Mouse (Mus musculus) stomach, embryonic 15.5 days (tissue): Measurements from ENCODE around the gene Filip1l. TPM values are rescaled to one million over a fixed set of nuclear protein-coding genes. Genes with fewer than 3 reads are reported as not detected.
A peak's percentile ranks its signal among the peaks of the same experiment; 100 is the strongest.

ENCODE experiments used
- ATAC-seq: fragments of 200-750 bp; cut with Nextera tagmentation; 2 replicates; pipeline ENCODE4 v1.8.0; 2017; ENCODE audit warnings: low read depth, moderate number of reproducible peaks, moderate TSS enrichment; ENCODE audit not compliant: insufficient read depth, low FRiP score
- H3K27ac ChIP-seq: fragments of 300-500 bp; sonication (generic); 2 replicates; pipeline ENCODE4 v1.5.1; 2015; ENCODE audit warnings: mild to moderate bottlenecking, inconsistent platforms
- H3K27me3 ChIP-seq: fragments of 300-500 bp; sonication (generic); replicated peaks from 2 replicates; pipeline ENCODE4 v1.6.1; 2015; ENCODE audit warnings: inconsistent platforms
- H3K36me3 ChIP-seq: fragments of 300-500 bp; sonication (generic); 2 replicates; pipeline ENCODE4 v1.6.1; 2015; ENCODE audit warnings: inconsistent platforms
- H3K4me1 ChIP-seq: fragments of 300-500 bp; sonication (generic); 2 replicates; pipeline ENCODE4 v1.6.1; 2015; ENCODE audit warnings: inconsistent platforms
- H3K4me2 ChIP-seq: fragments of 300-500 bp; sonication (generic); 2 replicates; pipeline ENCODE4 v1.6.1; 2015; ENCODE audit warnings: mild to moderate bottlenecking, inconsistent platforms
- H3K4me3 ChIP-seq: fragments of 300-500 bp; sonication (generic); replicated peaks from 2 replicates; pipeline ENCODE4 v1.5.1; 2015; ENCODE audit warnings: inconsistent platforms
- H3K9ac ChIP-seq: fragments of 300-500 bp; sonication (generic); 2 replicates; pipeline ENCODE4 v1.6.1; 2015; ENCODE audit warnings: inconsistent platforms
- H3K9me3 ChIP-seq: fragments of 300-500 bp; sonication (generic); 2 replicates; pipeline ENCODE4 v1.6.1; 2016; ENCODE audit warnings: inconsistent platforms
- WGBS: fragments of 180-500 bp; shearing (Covaris S2); methylation state at CpG from one replicate; pipeline ENCODE4 v1.1.7; 2015; 5-methylcytosine and 5-hydroxymethylcytosine counted together
- polyA plus RNA-seq: library from polyadenylated mRNA; unstranded; fragments of >200 nt; fragmentation: Nextera tagmentation; extraction: Ambion mirVana; gene quantifications from 2 replicates; pipeline ENCODE4 v1.2.1, GENCODE M21; 2015

Gene Filip1l
- polyA plus RNA-seq, 1 experiment from 2014 or later: 42.1 TPM

DNA sequence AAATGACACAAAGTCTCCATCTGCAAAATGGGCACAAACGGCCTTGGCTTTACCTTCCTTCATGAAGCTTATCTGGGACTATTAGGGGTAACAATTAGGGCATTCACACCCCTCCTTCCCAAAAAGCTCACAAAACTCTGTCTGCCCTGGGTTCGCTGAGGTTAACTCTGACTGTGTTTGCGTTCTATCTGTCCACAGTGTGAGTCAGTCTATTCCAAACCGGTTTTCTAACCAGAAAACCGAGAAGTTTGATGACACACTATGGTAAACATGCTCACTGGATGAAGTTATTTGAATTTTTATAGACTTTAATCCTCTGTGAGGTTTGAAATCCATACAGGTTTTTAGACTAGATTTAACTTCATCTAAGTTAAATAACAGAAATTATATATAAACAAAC, 172.2 kb downstream of the Filip1l start:
- Histone ChIP-seq H3K4me3 (no peak overlapping the region), H3K4me2 (no peak overlapping the region), H3K36me3 (no peaks in the 10 kb centered on the region), H3K9me3 (no peaks in the 10 kb centered on the region), H3K27ac (no peak overlapping the region), H3K4me1 (no peaks in the 10 kb centered on the region; the same call in 1 of the 2 replicates), H3K9ac (no peak overlapping the region), H3K27me3 (no peaks in the 10 kb centered on the region)
- peak; percentile 79 for ATAC-seq
- 57% methylated on average over 5 of the region's 5 CpGs for WGBS

DNA sequence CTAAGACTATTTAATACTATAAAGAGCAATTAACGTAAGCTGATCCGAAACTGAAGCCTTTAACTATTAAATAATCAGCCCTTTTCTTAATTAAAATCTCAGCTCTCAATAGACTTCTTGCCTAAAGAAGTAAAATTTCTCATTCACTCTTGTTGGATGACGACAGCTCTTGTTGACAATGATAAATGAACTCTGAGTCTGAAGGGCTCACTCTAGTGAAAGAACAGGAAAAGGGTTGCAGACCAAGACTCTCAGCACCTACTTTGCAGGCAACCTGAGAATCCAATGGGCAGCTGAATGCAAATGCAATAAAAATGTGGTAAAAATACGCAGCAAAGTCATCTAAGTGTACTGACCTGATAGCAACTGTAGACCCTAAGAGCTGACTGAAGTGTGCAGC, 172.6 kb downstream of the Filip1l start:
- ATAC-seq: no peak
- H3K4me2 ChIP-seq: no peak overlapping the region
- no peak overlapping the region for H3K27ac ChIP-seq
- H3K9ac ChIP-seq: no peak overlapping the region
- H3K9me3 ChIP-seq: no peaks in the 10 kb centered on the region
- no peaks in the 10 kb centered on the region for H3K36me3 ChIP-seq
- no peak overlapping the region for H3K4me3 ChIP-seq
- 58% methylated on average over 4 of the region's 4 CpGs for WGBS
- H3K4me1 ChIP-seq: no peaks in the 10 kb centered on the region; the same call in 1 of the 2 replicates
- H3K27me3 ChIP-seq: no peaks in the 10 kb centered on the region

DNA sequence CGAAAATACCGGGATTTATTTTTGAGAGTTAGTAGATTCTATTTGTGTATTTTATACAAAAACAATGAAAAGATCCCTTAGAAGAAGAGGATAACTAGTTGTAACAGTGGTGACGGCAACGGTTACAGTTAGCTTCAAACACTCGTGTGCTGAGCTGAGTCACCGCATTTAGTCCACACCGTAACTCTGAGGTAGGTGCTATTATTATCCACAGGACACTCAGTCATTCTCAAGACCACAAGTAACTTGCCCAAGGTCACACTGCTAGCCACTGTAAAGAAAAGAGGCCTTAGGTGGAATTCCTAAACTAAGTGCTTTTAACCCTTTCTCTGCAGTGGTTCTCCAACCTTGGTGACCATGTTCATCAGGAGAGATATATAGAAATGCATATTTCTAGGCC, 174.0 kb downstream of the Filip1l start:
- WGBS: 78% methylated on average over 7 of the region's 7 CpGs
- no peak for ATAC-seq
- H3K4me1 ChIP-seq: no peaks in the 10 kb centered on the region; the same call in 1 of the 2 replicates

DNA sequence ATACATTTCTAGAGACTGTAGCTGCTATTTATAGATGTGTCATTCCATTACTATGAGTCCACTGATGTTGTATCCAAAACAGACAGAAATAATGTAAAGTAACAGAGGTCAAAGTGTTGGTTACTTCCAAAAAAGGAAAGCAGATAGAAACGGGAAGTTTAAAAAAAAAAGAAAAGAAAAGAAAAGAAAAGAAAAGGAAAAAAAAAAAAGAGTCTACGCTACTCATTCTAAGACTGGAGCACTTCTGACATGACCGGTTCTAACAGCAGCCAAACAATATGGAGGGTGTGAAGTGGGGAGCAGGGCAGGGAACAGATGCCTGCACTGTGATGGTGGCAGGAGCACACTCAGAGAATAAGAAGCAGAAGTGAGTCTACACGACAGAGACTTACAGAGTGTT, 175.6 kb downstream of the Filip1l start:
- WGBS: 43% methylated on average over 4 of the region's 4 CpGs
- H3K9ac ChIP-seq: no peak overlapping the region

More for the DNA sequence above, 174.0 kb downstream of the Filip1l start:
- no peaks in the 10 kb centered on the region for H3K9me3 ChIP-seq
- H3K4me2 ChIP-seq: no peak overlapping the region
- H3K4me3 ChIP-seq: no peak overlapping the region
- H3K36me3 ChIP-seq: no peaks in the 10 kb centered on the region
- H3K9ac ChIP-seq: no peak overlapping the region
- no peaks in the 10 kb centered on the region for H3K27me3 ChIP-seq
- no peak overlapping the region for H3K27ac ChIP-seq

DNA sequence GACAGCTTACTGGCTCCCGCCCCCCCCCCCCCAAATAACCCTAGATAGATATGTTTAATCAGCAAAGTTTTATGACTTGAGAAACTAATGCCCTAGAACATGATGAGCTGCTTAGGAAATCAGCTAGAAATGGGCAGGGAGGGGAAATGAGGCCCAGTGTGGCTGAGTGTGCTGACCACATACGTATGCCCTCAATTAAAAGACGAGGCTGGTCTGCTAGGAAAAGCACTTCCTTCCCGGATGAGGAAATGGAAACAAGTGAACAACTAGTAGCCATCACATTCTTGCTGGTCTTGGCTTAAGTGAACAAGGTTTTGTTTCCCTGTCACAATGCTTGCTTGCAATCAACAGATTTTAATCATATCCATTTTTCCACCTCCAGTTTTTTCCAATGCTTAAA, 177.7 kb downstream of the Filip1l start:
- no peaks in the 10 kb centered on the region for H3K27me3 ChIP-seq
- no peak overlapping the region for H3K27ac ChIP-seq
- no peaks in the 10 kb centered on the region for H3K36me3 ChIP-seq
- H3K4me2 ChIP-seq: no peak overlapping the region
- ATAC-seq: no peak
- H3K4me1 ChIP-seq: no peaks in the 10 kb centered on the region; the same call in 1 of the 2 replicates
- H3K9me3 ChIP-seq: no peaks in the 10 kb centered on the region
- H3K4me3 ChIP-seq: no peak overlapping the region
- H3K9ac ChIP-seq: no peak overlapping the region
- 86% methylated on average over 4 of the region's 4 CpGs for WGBS

More for the DNA sequence above, 175.6 kb downstream of the Filip1l start:
- no peak overlapping the region for H3K4me2 ChIP-seq
- no peaks in the 10 kb centered on the region for H3K27me3 ChIP-seq
- no peak for ATAC-seq
- H3K4me1 ChIP-seq: no peaks in the 10 kb centered on the region; the same call in 1 of the 2 replicates
- no peak overlapping the region for H3K4me3 ChIP-seq
- no peaks in the 10 kb centered on the region for H3K36me3 ChIP-seq
- H3K27ac ChIP-seq: peak overlapping the region; percentile 76
- no peaks in the 10 kb centered on the region for H3K9me3 ChIP-seq

DNA sequence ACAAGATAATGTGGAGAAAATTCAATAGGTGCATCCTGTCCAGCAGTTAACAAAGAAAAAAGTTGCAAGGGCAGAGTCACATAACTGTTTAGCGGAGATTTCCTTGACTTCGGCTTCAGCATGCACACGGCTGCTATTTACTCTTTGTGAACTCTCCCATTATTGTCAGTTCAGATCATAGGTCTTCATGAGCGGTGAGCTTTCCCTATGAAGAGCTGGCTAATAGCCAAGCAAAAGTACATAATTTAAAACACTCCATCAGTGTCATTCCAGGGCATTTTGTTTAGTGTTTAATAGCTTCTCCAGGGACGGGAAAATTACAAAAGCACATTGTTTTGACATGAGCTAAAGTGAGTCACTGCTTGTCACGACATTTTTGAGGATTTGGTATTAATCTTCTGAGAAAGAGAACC, 179.2 kb downstream of the Filip1l start:
- 17% methylated on average over 6 of the region's 6 CpGs for WGBS
- Histone ChIP-seq H3K9me3 (no peaks in the 10 kb centered on the region), H3K36me3 (no peaks in the 10 kb centered on the region), H3K4me3 (no peak overlapping the region), H3K27ac (no peak overlapping the region), H3K4me2 (no peak overlapping the region), H3K9ac (no peak overlapping the region), H3K27me3 (no peaks in the 10 kb centered on the region), H3K4me1 (no peaks in the 10 kb centered on the region)
- no peak for ATAC-seq

DNA sequence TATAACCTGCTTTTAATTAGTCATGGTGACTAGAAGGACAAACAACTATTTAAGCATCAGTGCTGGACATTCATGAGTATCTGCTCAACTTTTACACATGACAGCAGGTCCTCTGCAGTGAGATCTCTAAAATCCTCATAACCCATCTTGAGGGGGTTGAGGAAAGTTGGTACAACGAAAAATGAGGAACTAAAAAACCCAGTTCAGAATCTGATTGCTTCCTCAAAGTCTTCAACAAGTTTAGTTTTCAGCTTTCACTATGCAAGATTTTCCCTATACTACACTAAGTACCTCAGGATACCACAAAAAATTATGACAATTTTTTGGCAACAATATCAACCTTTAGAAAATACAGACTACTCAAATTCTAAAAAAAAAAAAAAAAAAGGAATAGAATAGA, 181.5 kb downstream of the Filip1l start:
- WGBS: 87% methylated on average over 1 of the region's 1 CpGs

DNA sequence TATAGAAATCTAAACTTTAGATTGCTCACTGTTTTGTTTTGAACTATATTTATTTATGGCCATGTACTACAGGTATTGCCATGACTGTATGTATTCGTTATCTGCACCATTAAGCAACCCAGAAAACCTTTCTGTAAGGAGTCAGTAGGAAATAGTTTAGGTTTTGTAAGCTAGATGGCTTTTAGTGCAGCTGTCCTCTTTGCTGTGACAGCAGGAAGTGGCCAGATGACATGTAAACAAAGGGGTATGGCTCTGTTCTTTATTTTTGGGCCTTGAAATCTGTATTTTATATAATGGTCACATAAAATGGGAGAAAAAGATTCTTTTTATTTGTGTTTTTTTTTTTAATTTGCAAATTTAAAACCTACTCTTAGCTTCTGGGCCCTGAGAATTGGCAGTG, 181.9 kb downstream of the Filip1l start:
- no peaks in the 10 kb centered on the region for H3K4me1 ChIP-seq
- no peak overlapping the region for H3K4me2 ChIP-seq
- no peak overlapping the region for H3K4me3 ChIP-seq
- no peak overlapping the region for H3K9ac ChIP-seq
- H3K36me3 ChIP-seq: no peaks in the 10 kb centered on the region
- H3K27ac ChIP-seq: no peak overlapping the region
- H3K9me3 ChIP-seq: no peaks in the 10 kb centered on the region
- H3K27me3 ChIP-seq: no peaks in the 10 kb centered on the region
- ATAC-seq: no peak
- 60% methylated on average over 1 of the region's 1 CpGs for WGBS

More for the DNA sequence above, 181.5 kb downstream of the Filip1l start:
- Histone ChIP-seq H3K9me3 (no peaks in the 10 kb centered on the region), H3K9ac (no peak overlapping the region), H3K36me3 (no peaks in the 10 kb centered on the region), H3K4me1 (no peaks in the 10 kb centered on the region), H3K27ac (no peak overlapping the region), H3K4me2 (no peak overlapping the region), H3K4me3 (no peak overlapping the region), H3K27me3 (no peaks in the 10 kb centered on the region)
- no peak for ATAC-seq

DNA sequence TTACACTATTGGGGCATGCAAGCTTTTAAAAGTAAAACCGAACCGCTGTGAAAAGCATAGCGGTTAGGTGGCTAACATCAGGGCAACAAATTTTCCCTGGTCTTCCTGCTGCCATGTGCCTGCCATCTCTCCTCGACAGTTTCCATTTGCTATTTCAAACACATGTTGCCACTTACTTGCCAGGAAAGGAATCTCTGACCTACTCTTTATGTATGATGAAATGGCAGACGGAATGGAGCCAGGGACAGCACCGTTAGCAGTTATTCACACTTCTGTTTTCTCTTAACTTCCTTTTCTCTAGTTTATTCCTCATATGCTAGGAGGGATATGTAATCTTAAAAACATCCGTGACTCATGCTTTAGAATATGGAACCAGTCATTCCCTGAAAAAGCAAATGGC, 183.6 kb downstream of the Filip1l start:
- no peak for ATAC-seq
- no peak overlapping the region for H3K27ac ChIP-seq
- WGBS: 74% methylated on average over 7 of the region's 7 CpGs
- no peaks in the 10 kb centered on the region for H3K27me3 ChIP-seq
- no peak overlapping the region for H3K9ac ChIP-seq
- H3K4me2 ChIP-seq: no peak overlapping the region
- H3K36me3 ChIP-seq: no peaks in the 10 kb centered on the region
- H3K4me1 ChIP-seq: no peaks in the 10 kb centered on the region
- H3K9me3 ChIP-seq: no peaks in the 10 kb centered on the region
- H3K4me3 ChIP-seq: no peak overlapping the region

DNA sequence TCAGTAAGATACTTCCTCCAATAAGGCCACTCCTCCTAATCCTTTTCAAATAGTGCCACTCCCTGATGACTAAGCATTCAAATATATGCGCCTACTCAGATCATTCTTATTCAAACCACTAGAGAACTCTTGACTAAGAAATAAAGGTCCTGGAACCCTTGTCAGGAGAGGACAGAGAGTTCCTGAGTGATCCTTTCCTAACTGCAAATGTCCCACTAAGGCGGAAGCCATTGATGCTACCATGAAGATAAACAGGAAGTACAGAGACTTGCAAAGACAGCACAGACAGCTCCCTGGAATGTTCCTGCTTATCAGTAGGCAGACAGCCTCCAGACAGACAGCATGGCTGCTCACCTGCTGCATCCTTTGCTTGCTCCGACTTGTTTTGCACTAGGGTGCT, 190.3 kb downstream of the Filip1l start:
- Histone ChIP-seq H3K27me3 (no peaks in the 10 kb centered on the region), H3K4me1 (0 out of 2 replicates have a peak, but pooled peaks cover 4% of the 10 kb centered on the region), H3K4me3 (no peak overlapping the region), H3K4me2 (no peak overlapping the region), H3K27ac (no peak overlapping the region), H3K9me3 (no peaks in the 10 kb centered on the region), H3K9ac (no peak overlapping the region), H3K36me3 (no peaks in the 10 kb centered on the region)
- WGBS: 84% methylated on average over 3 of the region's 3 CpGs
- no peak for ATAC-seq

DNA sequence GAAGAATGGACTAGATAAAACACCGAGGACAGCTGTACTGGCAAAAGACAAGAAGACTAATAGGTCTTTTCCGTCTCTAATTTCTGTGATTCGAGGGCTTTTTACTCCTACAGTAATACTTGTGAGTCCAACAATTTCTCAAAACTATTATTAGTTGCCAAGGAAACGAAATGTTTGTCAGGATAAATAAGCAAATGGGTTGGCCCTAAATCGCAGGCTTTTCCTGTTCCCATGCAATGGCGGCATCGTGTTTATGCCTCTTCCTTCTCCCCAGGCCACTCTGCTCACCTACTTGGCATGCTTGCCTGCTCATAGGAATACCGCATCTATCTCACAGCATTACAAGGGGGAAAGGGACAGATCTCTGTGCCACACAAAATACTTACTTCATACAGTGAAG, 191.5 kb downstream of the Filip1l start:
- H3K9me3 ChIP-seq: no peaks in the 10 kb centered on the region

DNA sequence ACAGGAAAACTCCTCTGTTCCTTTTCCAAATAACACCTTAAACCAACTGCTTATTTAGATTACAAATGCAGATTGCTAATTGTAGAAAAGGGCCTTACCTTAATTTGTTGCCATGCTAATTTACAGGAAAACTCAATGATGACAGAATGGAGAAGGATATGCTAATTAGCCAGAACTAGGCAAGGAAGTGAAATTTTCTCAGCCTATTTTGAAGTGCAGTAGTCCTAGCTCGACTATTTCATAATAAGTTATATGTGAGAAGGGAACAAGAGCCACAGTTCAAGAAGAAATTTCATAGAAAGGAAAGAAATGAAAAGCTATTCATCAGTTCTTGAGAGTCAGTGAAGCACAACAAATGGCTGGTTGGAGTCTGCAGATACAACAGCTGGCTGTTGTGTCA, 193.5 kb downstream of the Filip1l start:
- no peak for ATAC-seq
- Histone ChIP-seq H3K9me3 (no peaks in the 10 kb centered on the region), H3K9ac (no peak overlapping the region), H3K27ac (no peak overlapping the region), H3K27me3 (no peaks in the 10 kb centered on the region), H3K4me3 (no peak overlapping the region), H3K4me2 (no peak overlapping the region), H3K36me3 (no peaks in the 10 kb centered on the region), H3K4me1 (0 out of 2 replicates have a peak, but pooled peaks cover 4% of the 10 kb centered on the region)
- WGBS: 76% methylated on average over 1 of the region's 1 CpGs

More for the DNA sequence above, 191.5 kb downstream of the Filip1l start:
- Histone ChIP-seq H3K9ac (no peak overlapping the region), H3K36me3 (no peaks in the 10 kb centered on the region), H3K27ac (peak overlapping the region; percentile 8; the same call in 1 of the 2 replicates), H3K27me3 (no peaks in the 10 kb centered on the region), H3K4me1 (0 out of 2 replicates have a peak, but pooled peaks cover 4% of the 10 kb centered on the region), H3K4me2 (no peak overlapping the region; the same call in 1 of the 2 replicates), H3K4me3 (no peak overlapping the region)
- ATAC-seq: no peak
- WGBS: 35% methylated on average over 8 of the region's 8 CpGs

DNA sequence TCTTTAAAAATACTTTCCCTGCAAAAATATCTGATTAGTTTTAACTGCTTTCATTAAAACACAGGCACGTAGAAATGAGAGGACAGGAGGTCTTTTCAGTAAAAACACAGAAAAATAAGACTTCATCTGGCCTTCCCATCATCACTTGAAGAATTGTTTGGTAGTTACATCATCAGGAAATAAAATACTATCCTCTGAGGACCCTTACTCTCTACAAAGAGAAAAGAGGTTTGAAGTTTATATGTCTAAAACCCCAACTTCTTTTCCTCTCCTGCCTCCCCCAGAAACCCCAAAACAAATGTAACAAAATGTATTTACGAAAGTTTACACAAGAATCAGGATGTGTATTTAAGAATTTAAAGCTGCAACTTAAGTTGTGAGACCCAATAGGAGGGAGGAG, 195.7 kb downstream of the Filip1l start:
- WGBS: 41% methylated on average over 2 of the region's 2 CpGs
- no peaks in the 10 kb centered on the region for H3K9me3 ChIP-seq
- no peaks in the 10 kb centered on the region for H3K36me3 ChIP-seq
- peaks cover 1% of the 10 kb centered on the region; the same call in 1 of the 2 replicates for H3K4me1 ChIP-seq
- H3K4me3 ChIP-seq: peak overlapping the region; percentile 82
- H3K9ac ChIP-seq: peak overlapping the region; percentile 34; the same call in 1 of the 2 replicates
- peak overlapping the region; percentile 89 for H3K4me2 ChIP-seq
- no peak for ATAC-seq
- H3K27me3 ChIP-seq: no peaks in the 10 kb centered on the region
- peak overlapping the region; percentile 80 for H3K27ac ChIP-seq
